Mouse (Mus musculus): ENCODE measurements around the gene Kdm3a.

Kdm3a gene

GRCm38 (mm10) chr6:71579478-71579877 is 53.3 kb downstream of the Kdm3a start:
- DNase-seq (ENCODE audit: low spot score in 2 of 2) = no peak

- DNase-seq (ENCODE audit: low spot score in 2 of 2) = no peak
Observed at GRCm38 (mm10) chr6:71575359-71575758, 57.4 kb downstream of the Kdm3a start.

- no peak for DNase-seq (ENCODE audit: low spot score in 2 of 2)
Observed at GRCm38 (mm10) chr6:71569025-71569424, 63.8 kb downstream of the Kdm3a start.

GRCm38 (mm10) chr6:71568616-71569015 is 64.2 kb downstream of the Kdm3a start:
- no peak for DNase-seq (ENCODE audit: low spot score in 2 of 2)

- DNase-seq (ENCODE audit: low spot score in 2 of 2) = no peak
Observed at GRCm38 (mm10) chr6:71556826-71557225, 76.0 kb downstream of the Kdm3a start.

GRCm38 (mm10) chr6:71555507-71555951 is 77.3 kb downstream of the Kdm3a start:
- no peak for DNase-seq (ENCODE audit: low spot score in 2 of 2)

GRCm38 (mm10) chr6:71543686-71544499 is 88.9 kb downstream of the Kdm3a start, which contains the start of gene Chmp3:
TSS of gene Chmp3 (plus strand) at chr6:71543797.
- DNase-seq (ENCODE audit: low spot score in 2 of 2) = peak; percentile 97 to 99

Data from spleen, postnatal 4 days (tissue).